Mouse (Mus musculus): ENCODE measurements around the gene Tcn2. TPM values are rescaled to one million over a fixed set of nuclear protein-coding genes. Genes with fewer than 3 reads are reported as not detected.
A peak's percentile ranks its signal among the peaks of the same experiment; 100 is the strongest.

Gene Tcn2
- polyA plus RNA-seq, 1 experiment from 2014 or later = 61.8 TPM

DNA sequence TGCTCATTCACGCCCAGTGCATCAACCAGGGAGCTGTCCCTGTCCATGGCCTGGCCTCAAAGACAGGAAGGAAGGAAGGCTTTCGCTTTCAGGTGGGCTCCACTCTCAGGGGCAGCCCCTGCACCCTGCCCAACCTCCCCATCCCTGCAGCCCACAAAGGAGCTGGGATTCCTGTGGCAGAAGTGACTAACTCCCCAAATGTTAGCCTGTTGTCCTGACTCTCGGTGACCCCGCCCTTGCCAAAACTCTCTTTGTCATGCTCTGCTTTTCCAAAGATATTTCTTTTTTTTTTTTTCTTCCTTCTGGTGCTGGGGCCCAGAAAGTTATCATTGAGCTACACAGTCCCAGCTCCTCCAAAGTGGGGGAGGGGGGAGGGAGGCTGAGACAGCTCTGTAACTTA, 22.7 kb downstream of the Tcn2 start:
- ATAC-seq (ENCODE audit: low FRiP score, low TSS enrichment) = no peak

GRCm38 (mm10) chr11:3905446-3905845, 26.5 kb downstream of the Tcn2 start:
- WGBS = 77% methylated on average over 1 of the region's 1 CpGs
- no peaks in the 10 kb centered on the region for H3K4me1 ChIP-seq (ENCODE audit: control insufficient read depth, insufficient read depth, low read length)
- H3K4me2 ChIP-seq (replicated peaks; ENCODE audit: low read depth, low read length) = no peak overlapping the region
- ATAC-seq (ENCODE audit: low FRiP score, low TSS enrichment) = no peak
- no peaks in the 10 kb centered on the region for H3K9me3 ChIP-seq (ENCODE audit: control insufficient read depth, low read length)
- no peaks in the 10 kb centered on the region for H3K27me3 ChIP-seq (ENCODE audit: control insufficient read depth, insufficient read depth, low read length)
- no peak overlapping the region for H3K4me3 ChIP-seq (ENCODE audit: low read length)
- no peak overlapping the region for H3K9ac ChIP-seq (ENCODE audit: low read depth, low read length)
- H3K27ac ChIP-seq (ENCODE audit: low read depth, low read length) = no peak overlapping the region
- no peaks in the 10 kb centered on the region for H3K36me3 ChIP-seq (ENCODE audit: control insufficient read depth, insufficient read depth, low read length)

More for the DNA sequence above, 22.7 kb downstream of the Tcn2 start:
- Histone ChIP-seq H3K4me1 (ENCODE audit: control insufficient read depth, insufficient read depth, low read length) (peaks cover 18% of the 10 kb centered on the region), H3K4me2 (replicated peaks; ENCODE audit: low read depth, low read length) (no peak overlapping the region), H3K36me3 (ENCODE audit: control insufficient read depth, insufficient read depth, low read length) (no peaks in the 10 kb centered on the region), H3K9ac (ENCODE audit: low read depth, low read length) (no peak overlapping the region), H3K27ac (ENCODE audit: low read depth, low read length) (no peak overlapping the region), H3K4me3 (ENCODE audit: low read length) (no peak overlapping the region), H3K27me3 (ENCODE audit: control insufficient read depth, insufficient read depth, low read length) (peaks cover 5% of the 10 kb centered on the region), H3K9me3 (ENCODE audit: control insufficient read depth, low read length) (no peaks in the 10 kb centered on the region)
- WGBS = 95% methylated on average over 4 of the region's 4 CpGs

DNA sequence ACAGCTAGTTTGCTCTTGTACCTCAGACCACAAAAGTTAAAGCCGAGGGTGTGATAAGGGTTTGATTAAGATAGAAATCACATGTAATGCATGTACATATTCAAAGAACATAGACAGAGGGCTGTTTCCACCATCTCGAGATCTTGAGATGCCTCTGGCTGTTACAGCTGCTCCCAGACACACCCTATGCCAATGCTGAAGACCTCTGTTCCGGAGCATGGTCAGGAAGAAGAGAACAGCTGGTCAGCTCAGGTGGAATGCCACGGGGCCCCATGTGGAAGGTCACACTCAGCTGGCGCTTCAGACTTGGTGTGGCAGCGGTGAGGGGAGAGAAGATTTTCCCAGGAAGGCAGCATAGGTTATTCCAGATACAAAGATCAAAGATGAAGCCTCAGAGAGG, 27.3 kb downstream of the Tcn2 start:
- H3K27me3 ChIP-seq (ENCODE audit: control insufficient read depth, insufficient read depth, low read length) = no peaks in the 10 kb centered on the region
- H3K27ac ChIP-seq (ENCODE audit: low read depth, low read length) = no peak overlapping the region
- WGBS = 75% methylated on average over 6 of the region's 6 CpGs
- no peaks in the 10 kb centered on the region for H3K36me3 ChIP-seq (ENCODE audit: control insufficient read depth, insufficient read depth, low read length)
- H3K9ac ChIP-seq (ENCODE audit: low read depth, low read length) = no peak overlapping the region
- no peak overlapping the region for H3K4me2 ChIP-seq (replicated peaks; ENCODE audit: low read depth, low read length)
- no peak for ATAC-seq (ENCODE audit: low FRiP score, low TSS enrichment)
- no peak overlapping the region for H3K4me3 ChIP-seq (ENCODE audit: low read length)
- no peaks in the 10 kb centered on the region for H3K4me1 ChIP-seq (ENCODE audit: control insufficient read depth, insufficient read depth, low read length)
- no peaks in the 10 kb centered on the region for H3K9me3 ChIP-seq (ENCODE audit: control insufficient read depth, low read length)

DNA sequence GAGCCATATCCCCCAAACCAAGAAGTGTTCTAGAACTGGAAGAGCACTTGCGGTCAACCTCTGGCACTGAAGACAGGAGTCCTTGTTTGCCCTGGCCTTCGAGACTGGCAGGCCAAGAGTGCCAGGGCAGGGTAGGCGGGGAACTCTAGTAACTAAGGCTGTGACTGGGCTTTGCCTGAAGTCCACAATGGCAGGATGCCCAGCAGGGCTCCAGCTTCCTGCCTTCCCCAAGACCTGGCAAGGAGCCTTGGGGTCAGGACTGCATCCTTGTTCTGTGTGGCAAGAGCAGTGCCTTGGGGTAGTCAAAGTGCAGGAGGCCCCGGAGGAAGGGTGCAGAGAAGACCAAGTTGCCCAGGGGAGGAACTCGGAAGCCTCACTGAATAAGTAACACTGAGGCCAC, 28.9 kb downstream of the Tcn2 start:
- no peak for ATAC-seq (ENCODE audit: low FRiP score, low TSS enrichment)
- no peaks in the 10 kb centered on the region for H3K27me3 ChIP-seq (ENCODE audit: control insufficient read depth, insufficient read depth, low read length)
- H3K4me2 ChIP-seq (replicated peaks; ENCODE audit: low read depth, low read length) = no peak overlapping the region
- no peak overlapping the region for H3K4me3 ChIP-seq (ENCODE audit: low read length)
- 80% methylated on average over 5 of the region's 5 CpGs for WGBS
- H3K36me3 ChIP-seq (ENCODE audit: control insufficient read depth, insufficient read depth, low read length) = peaks cover 7% of the 10 kb centered on the region
- H3K27ac ChIP-seq (ENCODE audit: low read depth, low read length) = no peak overlapping the region
- H3K9me3 ChIP-seq (ENCODE audit: control insufficient read depth, low read length) = no peaks in the 10 kb centered on the region
- H3K4me1 ChIP-seq (ENCODE audit: control insufficient read depth, insufficient read depth, low read length) = no peaks in the 10 kb centered on the region
- no peak overlapping the region for H3K9ac ChIP-seq (ENCODE audit: low read depth, low read length)

- Histone ChIP-seq H3K4me3 (ENCODE audit: low read length) (no peak overlapping the region), H3K36me3 (ENCODE audit: control insufficient read depth, insufficient read depth, low read length) (peaks cover 8% of the 10 kb centered on the region), H3K27ac (ENCODE audit: low read depth, low read length) (no peak overlapping the region), H3K9ac (ENCODE audit: low read depth, low read length) (no peak overlapping the region), H3K27me3 (ENCODE audit: control insufficient read depth, insufficient read depth, low read length) (no peaks in the 10 kb centered on the region), H3K9me3 (ENCODE audit: control insufficient read depth, low read length) (no peaks in the 10 kb centered on the region), H3K4me1 (ENCODE audit: control insufficient read depth, insufficient read depth, low read length) (no peaks in the 10 kb centered on the region), H3K4me2 (replicated peaks; ENCODE audit: low read depth, low read length) (no peak overlapping the region)
- no peak for ATAC-seq (ENCODE audit: low FRiP score, low TSS enrichment)
- 85% methylated on average over 3 of the region's 3 CpGs for WGBS
Measured at GRCm38 (mm10) chr11:3902516-3902915, 29.4 kb downstream of the Tcn2 start.

GRCm38 (mm10) chr11:3900296-3900695, 31.7 kb downstream of the Tcn2 start:
- H3K36me3 ChIP-seq (ENCODE audit: control insufficient read depth, insufficient read depth, low read length) = peaks cover 11% of the 10 kb centered on the region
- no peak overlapping the region for H3K4me3 ChIP-seq (ENCODE audit: low read length)
- 84% methylated on average over 6 of the region's 6 CpGs for WGBS
- H3K4me2 ChIP-seq (replicated peaks; ENCODE audit: low read depth, low read length) = no peak overlapping the region
- no peaks in the 10 kb centered on the region for H3K4me1 ChIP-seq (ENCODE audit: control insufficient read depth, insufficient read depth, low read length)
- no peaks in the 10 kb centered on the region for H3K27me3 ChIP-seq (ENCODE audit: control insufficient read depth, insufficient read depth, low read length)
- H3K27ac ChIP-seq (ENCODE audit: low read depth, low read length) = no peak overlapping the region
- no peak overlapping the region for H3K9ac ChIP-seq (ENCODE audit: low read depth, low read length)
- ATAC-seq (ENCODE audit: low FRiP score, low TSS enrichment) = no peak
- no peaks in the 10 kb centered on the region for H3K9me3 ChIP-seq (ENCODE audit: control insufficient read depth, low read length)

DNA sequence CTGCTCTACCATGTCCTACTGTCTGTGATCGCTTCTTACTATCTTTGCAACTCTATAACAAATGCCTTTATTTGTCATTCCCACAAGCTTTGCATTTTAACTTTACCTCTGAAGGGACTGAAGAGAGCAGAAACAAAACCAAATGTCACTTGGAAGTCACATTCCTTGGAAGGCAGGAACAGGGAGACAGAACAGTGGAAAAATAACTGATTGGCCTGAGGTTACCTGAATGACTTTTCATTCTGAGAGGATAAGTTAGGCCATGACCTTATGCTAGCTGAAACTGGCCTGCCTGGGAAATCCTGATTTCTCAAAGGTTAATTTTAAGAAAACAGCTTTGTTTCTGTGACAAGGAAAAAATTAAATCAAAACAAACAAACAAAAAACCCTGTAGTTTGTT, 36.0 kb downstream of the Tcn2 start:
- H3K27me3 ChIP-seq (ENCODE audit: control insufficient read depth, insufficient read depth, low read length) = no peaks in the 10 kb centered on the region
- no peak overlapping the region for H3K4me2 ChIP-seq (replicated peaks; ENCODE audit: low read depth, low read length)
- ATAC-seq (ENCODE audit: low FRiP score, low TSS enrichment) = no peak
- WGBS = 95% methylated on average over 1 of the region's 1 CpGs
- no peak overlapping the region for H3K27ac ChIP-seq (ENCODE audit: low read depth, low read length)
- no peak overlapping the region for H3K9ac ChIP-seq (ENCODE audit: low read depth, low read length)
- no peaks in the 10 kb centered on the region for H3K9me3 ChIP-seq (ENCODE audit: control insufficient read depth, low read length)
- no peaks in the 10 kb centered on the region for H3K4me1 ChIP-seq (ENCODE audit: control insufficient read depth, insufficient read depth, low read length)
- H3K36me3 ChIP-seq (ENCODE audit: control insufficient read depth, insufficient read depth, low read length) = peaks cover 11% of the 10 kb centered on the region
- no peak overlapping the region for H3K4me3 ChIP-seq (ENCODE audit: low read length)

DNA sequence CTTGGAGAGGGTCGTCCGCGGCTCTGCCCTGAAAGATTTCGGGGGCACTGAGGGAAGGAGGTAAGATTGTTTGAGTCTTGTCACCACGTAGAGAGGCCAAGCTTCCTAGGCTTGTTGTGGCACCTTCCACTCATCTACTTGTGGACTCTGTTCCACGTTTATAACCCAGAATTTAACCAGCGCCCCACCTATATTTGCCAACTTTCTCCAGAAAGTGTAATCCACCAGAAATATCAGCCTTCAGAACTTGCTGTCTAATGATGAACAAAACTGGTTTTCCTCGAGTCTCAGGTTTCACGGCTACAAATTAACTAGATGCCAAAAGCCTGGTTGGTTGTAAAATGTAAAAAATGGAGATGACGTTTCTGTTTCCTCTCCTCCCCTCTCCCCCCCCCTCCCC, 36.5 kb downstream of the Tcn2 start:
- Histone ChIP-seq H3K4me2 (replicated peaks; ENCODE audit: low read depth, low read length) (peak overlapping the region; percentile 78), H3K27me3 (ENCODE audit: control insufficient read depth, insufficient read depth, low read length) (no peaks in the 10 kb centered on the region), H3K9me3 (ENCODE audit: control insufficient read depth, low read length) (no peaks in the 10 kb centered on the region), H3K4me3 (ENCODE audit: low read length) (peak overlapping the region; percentile 55), H3K27ac (ENCODE audit: low read depth, low read length) (peak overlapping the region; percentile 96), H3K36me3 (ENCODE audit: control insufficient read depth, insufficient read depth, low read length) (peaks cover 11% of the 10 kb centered on the region), H3K9ac (ENCODE audit: low read depth, low read length) (peak overlapping the region; percentile 61), H3K4me1 (ENCODE audit: control insufficient read depth, insufficient read depth, low read length) (no peaks in the 10 kb centered on the region)
- no peak; the same call in 1 of the 2 replicates for ATAC-seq (ENCODE audit: low FRiP score, low TSS enrichment)
- 3% methylated on average over 10 of the region's 10 CpGs for WGBS

GRCm38 (mm10) chr11:3894406-3895281, 37.3 kb downstream of the Tcn2 start, which contains the start of the genes 4921536K21Rik and Dusp18:
Gene 4921536K21Rik, minus strand, starts transcription at chr11:3895098.
Gene Dusp18, plus strand, starts transcription at chr11:3895240.
- WGBS = 2% methylated on average over 46 of the region's 46 CpGs
- no peaks in the 10 kb centered on the region for H3K4me1 ChIP-seq (ENCODE audit: control insufficient read depth, insufficient read depth, low read length)
- peak; percentile 97 for ATAC-seq (ENCODE audit: low FRiP score, low TSS enrichment)
- peak within 1 kb of the TSS; percentile 55 for H3K4me3 ChIP-seq (ENCODE audit: low read length)
- H3K9me3 ChIP-seq (ENCODE audit: control insufficient read depth, low read length) = no peaks in the 10 kb centered on the region
- peak within 1 kb of the TSS; percentile 61 for H3K9ac ChIP-seq (ENCODE audit: low read depth, low read length)
- H3K4me2 ChIP-seq (replicated peaks; ENCODE audit: low read depth, low read length) = peak within 1 kb of the TSS; percentile 78
- H3K36me3 ChIP-seq (ENCODE audit: control insufficient read depth, insufficient read depth, low read length) = peaks cover 11% of the 10 kb centered on the region
- H3K27me3 ChIP-seq (ENCODE audit: control insufficient read depth, insufficient read depth, low read length) = no peaks in the 10 kb centered on the region
- peak within 1 kb of the TSS; percentile 96 for H3K27ac ChIP-seq (ENCODE audit: low read depth, low read length)

Data from kidney, embryonic 14.5 days (tissue).